Mouse (Mus musculus): ENCODE data around the gene Sprr2h. TPM values are rescaled to one million over a fixed set of nuclear protein-coding genes. Genes with fewer than 3 reads are reported as not detected.

Sprr2h gene
- polyA plus RNA-seq, 1 experiment from 2014 or later, result not detected

Other genes with a start within 250 kb of the Sprr2h start
- not detected in 2 replicates for gene Lelp1, start 242.9 kb upstream of the Sprr2h start, polyA plus RNA-seq (2015; fragmentation: Nextera tagmentation; extraction: Ambion mirVana)
- not detected in 2 replicates for gene Sprr2a1, start 169.9 kb upstream of the Sprr2h start, polyA plus RNA-seq (2015; fragmentation: Nextera tagmentation; extraction: Ambion mirVana)
- not detected in 2 replicates for gene Sprr2a2, start 169.8 kb upstream of the Sprr2h start, polyA plus RNA-seq (2015; fragmentation: Nextera tagmentation; extraction: Ambion mirVana)
- not detected in 2 replicates for gene Sprr2a3, start 100.3 kb upstream of the Sprr2h start, polyA plus RNA-seq (2015; fragmentation: Nextera tagmentation; extraction: Ambion mirVana)
- gene Sprr2b, start 69.1 kb upstream of the Sprr2h start, polyA plus RNA-seq (2015; fragmentation: Nextera tagmentation; extraction: Ambion mirVana), result not detected in 2 replicates
- gene Sprr2d, start 46.5 kb upstream of the Sprr2h start, polyA plus RNA-seq (2015; fragmentation: Nextera tagmentation; extraction: Ambion mirVana), result not detected in 2 replicates
- not detected in 2 replicates for gene Sprr2e, start 33.5 kb upstream of the Sprr2h start, polyA plus RNA-seq (2015; fragmentation: Nextera tagmentation; extraction: Ambion mirVana)
- not detected in 2 replicates for gene Sprr2f, start 20.5 kb upstream of the Sprr2h start, polyA plus RNA-seq (2015; fragmentation: Nextera tagmentation; extraction: Ambion mirVana)
- not detected in 2 replicates for gene Sprr2i, start 22.3 kb downstream of the Sprr2h start, polyA plus RNA-seq (2015; fragmentation: Nextera tagmentation; extraction: Ambion mirVana)
- not detected in 2 replicates for gene Sprr2j-ps, start 32.4 kb downstream of the Sprr2h start, polyA plus RNA-seq (2015; fragmentation: Nextera tagmentation; extraction: Ambion mirVana)
- 6.7 and 7.1 TPM in 2 replicates for gene Gm9774, start 43.7 kb downstream of the Sprr2h start, polyA plus RNA-seq (2015; fragmentation: Nextera tagmentation; extraction: Ambion mirVana)
- gene Sprr2k, start 46.9 kb downstream of the Sprr2h start, polyA plus RNA-seq (2015; fragmentation: Nextera tagmentation; extraction: Ambion mirVana), result not detected in 2 replicates
- gene Sprr1b, start 53.1 kb downstream of the Sprr2h start, polyA plus RNA-seq (2015; fragmentation: Nextera tagmentation; extraction: Ambion mirVana), result not detected in 2 replicates
- gene Sprr3, start 73.0 kb downstream of the Sprr2h start, polyA plus RNA-seq (2015; fragmentation: Nextera tagmentation; extraction: Ambion mirVana), result not detected in 2 replicates
- not detected in 2 replicates for gene Sprr1a, start 100.2 kb downstream of the Sprr2h start, polyA plus RNA-seq (2015; fragmentation: Nextera tagmentation; extraction: Ambion mirVana)
- gene Sprr4, start 114.8 kb downstream of the Sprr2h start, polyA plus RNA-seq (2015; fragmentation: Nextera tagmentation; extraction: Ambion mirVana), result not detected in 2 replicates
- gene 2310046K23Rik, start 148.8 kb downstream of the Sprr2h start, polyA plus RNA-seq (2015; fragmentation: Nextera tagmentation; extraction: Ambion mirVana), result not detected in 2 replicates
- gene Ivl, start 188.1 kb downstream of the Sprr2h start, polyA plus RNA-seq (2015; fragmentation: Nextera tagmentation; extraction: Ambion mirVana), result not detected in 2 replicates
- gene Smcp, start 203.3 kb downstream of the Sprr2h start, polyA plus RNA-seq (2015; fragmentation: Nextera tagmentation; extraction: Ambion mirVana), result not detected in 2 replicates
- gene 2210017I01Rik, start 221.8 kb downstream of the Sprr2h start, polyA plus RNA-seq (2015; fragmentation: Nextera tagmentation; extraction: Ambion mirVana), result not detected in 2 replicates
- gene Lce6a, start 236.0 kb downstream of the Sprr2h start, polyA plus RNA-seq (2015; fragmentation: Nextera tagmentation; extraction: Ambion mirVana), result not detected in 2 replicates

All from forebrain, embryonic 15.5 days (tissue).